Mouse (Mus musculus) thymus, postnatal 0 days (tissue): Measurements from ENCODE around the gene Usp2. TPM values are rescaled to one million over a fixed set of nuclear protein-coding genes. Genes with fewer than 3 reads are reported as not detected.

Source experiments
- DNase-seq: peaks from one replicate; pipeline ENCODE4 v3.0.0-alpha.2; 2015; ENCODE audit warnings: low spot score
- polyA plus RNA-seq: library from polyadenylated mRNA; unstranded; fragments of >200 nt; fragmentation: Nextera tagmentation; extraction: Ambion mirVana; gene quantifications from 2 replicates; pipeline ENCODE4 v1.2.1, GENCODE M21; 2015

Gene Usp2
- polyA plus RNA-seq, 1 experiment from 2014 or later, result 13.1 TPM

DNA sequence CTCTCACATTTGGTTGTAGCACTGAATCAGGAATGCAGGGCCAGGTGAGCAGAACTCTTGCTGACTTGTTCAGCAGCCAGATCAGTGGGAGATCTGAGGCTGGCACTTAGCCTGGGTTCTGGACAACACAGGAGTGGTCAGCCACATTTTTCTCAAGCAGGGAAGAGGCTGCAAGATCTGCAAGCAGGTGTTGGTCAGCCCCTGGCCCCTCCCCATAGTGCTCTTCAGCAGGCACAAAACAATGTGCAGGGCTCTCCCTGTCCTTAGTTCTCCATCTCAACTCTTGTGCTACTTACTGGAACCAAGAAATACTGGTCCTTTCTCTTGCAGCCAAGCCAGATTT lies 77.9 kb downstream of the Usp2 start:
- no peak for DNase-seq

Other genes starting within 250 kb of the Usp2 start
- gene Thy1, start 23.6 kb upstream of the Usp2 start, polyA plus RNA-seq, result 415 and 436 TPM in 2 replicates
- gene Mfrp, start 34.7 kb downstream of the Usp2 start, polyA plus RNA-seq, result not detected in 2 replicates
- 1.2 and 2.0 TPM in 2 replicates for gene C1qtnf5, start 40.2 kb downstream of the Usp2 start, polyA plus RNA-seq
- gene Gm49380, start 46.5 kb downstream of the Usp2 start, polyA plus RNA-seq, result 0.05 and 0.10 TPM in 2 replicates
- gene Rnf26, start 46.5 kb downstream of the Usp2 start, polyA plus RNA-seq, result 52.3 and 53.4 TPM in 2 replicates
- gene Mcam, start 67.4 kb downstream of the Usp2 start, polyA plus RNA-seq, result 6.9 and 7.9 TPM in 2 replicates
- gene Cbl, start 167.0 kb downstream of the Usp2 start, polyA plus RNA-seq, result 51.9 and 60.4 TPM in 2 replicates
- gene Ccdc153, start 173.7 kb downstream of the Usp2 start, polyA plus RNA-seq, result 8.1 TPM in 2 replicates
- 0.45 and 0.49 TPM in 2 replicates for gene Pdzd3, start 184.4 kb downstream of the Usp2 start, polyA plus RNA-seq
- 5.9 and 6.3 TPM in 2 replicates for gene Nlrx1, start 201.6 kb downstream of the Usp2 start, polyA plus RNA-seq
- 0.09 and 0.12 TPM in 2 replicates for gene Abcg4, start 221.6 kb downstream of the Usp2 start, polyA plus RNA-seq
- 22.4 and 22.6 TPM in 2 replicates for gene Hinfp, start 238.7 kb downstream of the Usp2 start, polyA plus RNA-seq